Mouse (Mus musculus): ENCODE data around the gene Csdc2.
A peak's percentile ranks its signal among the peaks of the same experiment; 100 is the strongest.

The Csdc2 gene

GRCm38 (mm10) chr15:81925760-81926445 is 10.7 kb upstream of the Csdc2 start, which contains the start of gene Polr3h:
Gene Polr3h, minus strand, starts transcription at chr15:81926240.
- peak; percentile 99 for DNase-seq (ENCODE audit: low read depth, low spot score)

- DNase-seq (ENCODE audit: low read depth, low spot score) = no peak
These were observed 10.1 kb upstream of the Csdc2 start for GRCm38 (mm10) chr15:81926446-81926822.

- DNase-seq (ENCODE audit: low read depth, low spot score) = no peak
These were observed 8.8 kb upstream of the Csdc2 start for GRCm38 (mm10) chr15:81927741-81928140.

- DNase-seq (ENCODE audit: low read depth, low spot score) = no peak
These were observed 8.3 kb upstream of the Csdc2 start for GRCm38 (mm10) chr15:81928277-81928676.

- no peak for DNase-seq (ENCODE audit: low read depth, low spot score)
These were observed 3.5 kb upstream of the Csdc2 start for GRCm38 (mm10) chr15:81932951-81933470.

- DNase-seq (ENCODE audit: low read depth, low spot score) = no peak
These were observed 2.6 kb upstream of the Csdc2 start for GRCm38 (mm10) chr15:81933986-81934385.

- DNase-seq (ENCODE audit: low read depth, low spot score) = no peak
These were observed 506 bp upstream of the Csdc2 start for GRCm38 (mm10) chr15:81935869-81936637.

- DNase-seq (ENCODE audit: low read depth, low spot score) = no peak
These were observed 776 bp downstream of the Csdc2 start for GRCm38 (mm10) chr15:81937098-81937972.

- DNase-seq (ENCODE audit: low read depth, low spot score) = peak; percentile 51
These were observed 1.7 kb downstream of the Csdc2 start for GRCm38 (mm10) chr15:81938246-81938645.

GRCm38 (mm10) chr15:81939157-81939715 is 2.7 kb downstream of the Csdc2 start:
- DNase-seq (ENCODE audit: low read depth, low spot score) = no peak

- DNase-seq (ENCODE audit: low read depth, low spot score) = no peak
These were observed 3.2 kb downstream of the Csdc2 start for GRCm38 (mm10) chr15:81939774-81940173.

GRCm38 (mm10) chr15:81940219-81940618 is 3.7 kb downstream of the Csdc2 start:
- no peak for DNase-seq (ENCODE audit: low read depth, low spot score)

GRCm38 (mm10) chr15:81941010-81941409 is 4.5 kb downstream of the Csdc2 start:
- DNase-seq (ENCODE audit: low read depth, low spot score) = no peak

GRCm38 (mm10) chr15:81943176-81943749 is 6.7 kb downstream of the Csdc2 start:
- peak; percentile 76 for DNase-seq (ENCODE audit: low read depth, low spot score)

- DNase-seq (ENCODE audit: low read depth, low spot score) = no peak
These were observed 12.5 kb downstream of the Csdc2 start for GRCm38 (mm10) chr15:81949076-81949475.

GRCm38 (mm10) chr15:81949476-81950131 is 13.0 kb downstream of the Csdc2 start:
- DNase-seq (ENCODE audit: low read depth, low spot score) = no peak

GRCm38 (mm10) chr15:81950716-81951115 is 14.2 kb downstream of the Csdc2 start:
- no peak for DNase-seq (ENCODE audit: low read depth, low spot score)

GRCm38 (mm10) chr15:81951159-81951558 is 14.6 kb downstream of the Csdc2 start:
- no peak for DNase-seq (ENCODE audit: low read depth, low spot score)

- DNase-seq (ENCODE audit: low read depth, low spot score) = no peak
These were observed 15.8 kb downstream of the Csdc2 start for GRCm38 (mm10) chr15:81952310-81952709.

- no peak for DNase-seq (ENCODE audit: low read depth, low spot score)
These were observed 17.6 kb downstream of the Csdc2 start for GRCm38 (mm10) chr15:81954151-81954583.

Data from mesoderm, embryonic 11.5 days (tissue).